Mouse (Mus musculus): ENCODE data around the gene Cacng7.
"Not testable (repeated sequence)": the region's sequence is repeated elsewhere in the genome, so short reads cannot be mapped to it uniquely, and the experiment has no call there.

Gene Cacng7

GRCm38 (mm10) chr7:3389444-3390412, 57.0 kb downstream of the Cacng7 start:
- no peak for DNase-seq (ENCODE audit: low read depth, low spot score)

- DNase-seq (ENCODE audit: low read depth, low spot score): no peak
These were observed 57.8 kb downstream of the Cacng7 start, which contains the start of gene Cacng8 for GRCm38 (mm10) chr7:3390413-3391080. TSS of gene Cacng8 (plus strand) at chr7:3390683.

- no peak for DNase-seq (ENCODE audit: low read depth, low spot score)
These were observed 58.3 kb downstream of the Cacng7 start for GRCm38 (mm10) chr7:3391081-3391451.

GRCm38 (mm10) chr7:3391809-3392208, 59.1 kb downstream of the Cacng7 start:
- no peak for DNase-seq (ENCODE audit: low read depth, low spot score)

- DNase-seq (ENCODE audit: low read depth, low spot score): no peak
These were observed 64.6 kb downstream of the Cacng7 start for GRCm38 (mm10) chr7:3397355-3397754.

GRCm38 (mm10) chr7:3397797-3398196, 65.0 kb downstream of the Cacng7 start:
- no peak for DNase-seq (ENCODE audit: low read depth, low spot score)

- not testable (repeated sequence) for DNase-seq (ENCODE audit: low read depth, low spot score)
These were observed 65.6 kb downstream of the Cacng7 start for GRCm38 (mm10) chr7:3398363-3398762.

GRCm38 (mm10) chr7:3399937-3400336, 67.2 kb downstream of the Cacng7 start:
- DNase-seq (ENCODE audit: low read depth, low spot score): no peak

GRCm38 (mm10) chr7:3409729-3410520, 77.2 kb downstream of the Cacng7 start:
- DNase-seq (ENCODE audit: low read depth, low spot score): no peak

GRCm38 (mm10) chr7:3411160-3411941, 78.6 kb downstream of the Cacng7 start:
- DNase-seq (ENCODE audit: low read depth, low spot score): no peak

- DNase-seq (ENCODE audit: low read depth, low spot score): no peak
These were observed 79.3 kb downstream of the Cacng7 start for GRCm38 (mm10) chr7:3412036-3412435.

GRCm38 (mm10) chr7:3414888-3415287, 82.1 kb downstream of the Cacng7 start:
- no peak for DNase-seq (ENCODE audit: low read depth, low spot score)

GRCm38 (mm10) chr7:3415378-3415777, 82.6 kb downstream of the Cacng7 start:
- no peak for DNase-seq (ENCODE audit: low read depth, low spot score)

Measured in retina, adult 2 months (tissue).